Mouse (Mus musculus) spleen, embryonic (tissue): Measurements from ENCODE around the gene Ripk4.

Source experiments
- CTCF ChIA-PET: fragments of 350-600 bp; sonication (Branson Sonifier 250); formaldehyde crosslinking; loops from one replicate; lab custom pipeline; 2022; lab: Charles Lee

Ripk4 gene

GRCm38 (mm10) chr16:97734760-97735322 lies 28.7 kb downstream of the Ripk4 start:
- CTCF ChIA-PET = no interaction called here

GRCm38 (mm10) chr16:97733599-97733998 lies 30.0 kb downstream of the Ripk4 start:
- CTCF ChIA-PET = no interaction called here

- CTCF ChIA-PET = no interaction called here
Observed at GRCm38 (mm10) chr16:97730321-97730720, 33.3 kb downstream of the Ripk4 start.

GRCm38 (mm10) chr16:97726436-97726835 lies 37.2 kb downstream of the Ripk4 start:
- CTCF ChIA-PET = no interaction called here

GRCm38 (mm10) chr16:97720093-97720492 lies 43.5 kb downstream of the Ripk4 start:
- CTCF ChIA-PET = no interaction called here

GRCm38 (mm10) chr16:97719392-97719983 lies 44.1 kb downstream of the Ripk4 start:
- CTCF ChIA-PET = interaction anchor here (0.6 kb wide), 1 partner anchor 328 kb away, joined by 3 read pairs; no protein-coding TSS in a partner anchor

- CTCF ChIA-PET = no interaction called here
Observed at GRCm38 (mm10) chr16:97716567-97716966, 47.0 kb downstream of the Ripk4 start.

GRCm38 (mm10) chr16:97712129-97712528 lies 51.5 kb downstream of the Ripk4 start:
- CTCF ChIA-PET = no interaction called here

- CTCF ChIA-PET = no interaction called here
Observed at GRCm38 (mm10) chr16:97701871-97702270, 61.7 kb downstream of the Ripk4 start.

- CTCF ChIA-PET = no interaction called here
Observed at GRCm38 (mm10) chr16:97697769-97698168, 65.8 kb downstream of the Ripk4 start.

GRCm38 (mm10) chr16:97695709-97696108 lies 67.9 kb downstream of the Ripk4 start:
- CTCF ChIA-PET = no interaction called here
